Mouse (Mus musculus) neural tube, embryonic 10.5 days (tissue): ENCODE measurements at regions not wholly inside any gene's neighbourhood (a gene's known extent, or its start where the extent isn't known, plus 50 kb on each side); places are given as distances from the start of the nearest gene placed in this dataset.
A peak's percentile ranks its signal among the peaks of the same experiment; 100 is the strongest.

ENCODE experiments used
- DNase-seq: peaks from one replicate; pipeline ENCODE4 v3.0.0-alpha.2; 2017; ENCODE audit warnings: low spot score; ENCODE audit errors: extremely low spot score

GRCm38 (mm10) chr2:179200495-179200894 lies 241.7 kb upstream of the Cdh4 start:
- peak; percentile 76 for DNase-seq

GRCm38 (mm10) chr2:179210164-179210805 lies 231.9 kb upstream of the Cdh4 start:
- no peak for DNase-seq

GRCm38 (mm10) chr2:179216773-179217172 lies 225.5 kb upstream of the Cdh4 start:
- DNase-seq: no peak

GRCm38 (mm10) chr2:179228096-179228495 lies 214.1 kb upstream of the Cdh4 start:
- no peak for DNase-seq

DNA sequence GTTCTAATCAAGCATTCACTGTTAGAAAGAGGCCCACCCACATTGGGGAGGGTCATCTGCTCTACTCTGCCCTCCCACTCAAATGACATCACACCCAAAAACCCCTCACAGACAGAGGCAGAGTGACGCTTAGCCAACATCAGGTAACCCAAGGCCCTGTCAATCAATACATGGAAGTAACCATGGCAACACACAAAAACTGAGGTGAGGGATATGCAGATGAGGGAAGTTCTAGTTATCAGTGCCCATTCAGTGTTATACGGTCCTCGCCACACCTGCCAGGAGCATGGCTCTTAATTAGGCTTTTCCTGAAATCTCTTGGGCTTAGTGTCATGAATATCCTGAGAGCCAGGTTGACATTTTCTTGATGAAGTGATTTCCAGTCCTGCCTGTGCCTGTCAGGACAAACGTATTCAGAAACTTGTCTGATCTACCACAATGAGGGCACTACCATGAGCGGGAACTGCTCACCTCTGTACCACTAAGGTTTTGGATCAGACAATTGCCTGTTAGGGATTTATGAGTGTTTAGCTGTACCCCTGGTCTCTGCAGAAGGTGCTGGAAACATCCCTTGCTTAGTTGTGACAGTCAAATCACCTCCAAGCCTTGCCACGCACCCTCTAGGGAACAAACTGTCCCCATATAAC lies 210.4 kb upstream of the Cdh4 start:
- DNase-seq: no peak

DNA sequence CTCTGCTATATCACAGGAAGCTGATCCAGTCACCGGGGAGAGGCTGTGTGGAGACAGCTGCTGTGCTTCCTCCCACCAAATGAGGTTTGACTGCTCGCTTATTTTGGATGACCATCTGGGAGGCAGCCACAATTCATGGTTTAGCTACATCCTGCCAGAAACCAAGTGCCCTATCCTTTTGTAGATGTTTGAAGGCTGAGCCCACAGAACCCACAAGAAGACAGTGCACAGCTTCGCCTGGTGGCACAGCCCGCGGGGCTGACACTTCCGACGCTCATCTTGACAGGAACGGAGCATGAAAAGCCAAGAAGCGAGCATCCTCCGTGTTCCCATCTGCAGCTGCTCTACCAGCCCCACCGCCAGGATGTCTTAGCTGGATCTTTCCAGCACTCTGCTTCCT lies 204.1 kb upstream of the Cdh4 start:
- no peak for DNase-seq

- no peak for DNase-seq
These were observed 181.3 kb upstream of the Cdh4 start for GRCm38 (mm10) chr2:179260892-179261291.

DNA sequence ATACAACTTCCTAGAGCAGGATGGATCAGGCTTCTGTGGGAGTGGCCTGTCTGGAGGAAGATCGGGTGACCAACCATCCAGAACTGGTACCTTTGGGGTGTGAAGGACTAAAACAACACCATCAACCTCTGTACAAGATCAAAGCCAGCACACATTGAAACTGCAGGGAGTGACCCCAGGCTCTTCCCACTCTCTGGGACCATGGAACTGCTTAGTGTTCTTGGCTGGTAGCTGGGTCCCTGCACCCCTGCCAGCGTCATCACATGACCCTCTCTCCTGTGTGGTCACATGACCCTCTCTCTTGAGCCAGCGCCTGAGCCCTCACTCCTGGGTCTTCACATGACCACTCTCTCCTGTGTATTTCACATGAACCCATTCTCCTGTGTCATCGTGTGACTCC lies 178.3 kb upstream of the Cdh4 start:
- no peak for DNase-seq

DNA sequence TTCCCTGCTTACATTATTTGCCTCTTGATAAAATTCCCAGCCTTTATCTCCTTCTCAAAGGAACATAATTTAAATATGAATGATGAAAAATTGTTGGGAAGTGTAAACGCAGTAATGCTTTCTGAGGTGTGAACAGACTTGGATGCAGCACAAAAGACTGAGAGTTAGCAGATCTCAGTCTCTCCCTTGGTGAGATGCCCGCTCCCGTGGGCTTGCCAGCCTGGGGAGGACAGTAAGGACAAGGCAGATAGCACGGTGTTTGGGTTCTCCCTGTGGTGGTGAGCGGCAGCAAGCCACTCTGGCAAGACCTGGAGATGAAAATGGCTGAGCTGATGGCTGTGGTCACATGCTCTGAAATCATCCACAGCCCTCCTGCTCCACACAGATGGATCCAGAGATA lies 176.8 kb upstream of the Cdh4 start:
- DNase-seq: no peak

DNA sequence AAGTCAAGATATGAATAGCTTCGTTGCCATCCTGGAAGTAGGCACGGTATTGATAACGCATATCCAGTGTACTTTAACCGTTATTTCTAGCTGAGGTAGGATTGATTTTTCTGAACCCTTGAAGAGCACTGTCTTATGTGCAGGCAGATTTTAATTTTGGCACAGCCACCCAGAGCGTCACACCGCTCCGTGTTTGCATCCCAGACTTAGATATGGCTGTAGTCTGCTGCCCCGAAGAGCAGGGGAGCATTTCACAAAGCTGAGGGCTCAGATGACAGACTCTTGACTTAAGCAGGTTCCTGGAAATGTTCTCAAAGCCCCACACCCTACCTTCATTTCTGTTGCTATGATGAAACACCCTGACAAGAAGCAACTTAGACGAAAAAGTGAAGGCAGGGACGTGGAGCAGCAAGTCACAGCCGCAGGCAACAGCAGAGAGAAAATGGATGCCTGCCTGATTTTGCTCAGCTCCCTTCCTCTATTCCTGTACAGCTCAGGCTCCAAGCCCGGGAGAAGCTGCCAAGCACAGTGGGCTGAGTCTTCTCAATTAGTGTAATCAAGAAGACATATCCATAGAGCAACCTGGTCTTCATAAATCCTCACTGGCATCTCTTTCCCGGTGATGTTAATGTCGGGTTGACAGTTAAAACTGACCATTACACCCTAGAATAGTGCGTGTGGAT lies 164.9 kb upstream of the Cdh4 start:
- DNase-seq: no peak

DNA sequence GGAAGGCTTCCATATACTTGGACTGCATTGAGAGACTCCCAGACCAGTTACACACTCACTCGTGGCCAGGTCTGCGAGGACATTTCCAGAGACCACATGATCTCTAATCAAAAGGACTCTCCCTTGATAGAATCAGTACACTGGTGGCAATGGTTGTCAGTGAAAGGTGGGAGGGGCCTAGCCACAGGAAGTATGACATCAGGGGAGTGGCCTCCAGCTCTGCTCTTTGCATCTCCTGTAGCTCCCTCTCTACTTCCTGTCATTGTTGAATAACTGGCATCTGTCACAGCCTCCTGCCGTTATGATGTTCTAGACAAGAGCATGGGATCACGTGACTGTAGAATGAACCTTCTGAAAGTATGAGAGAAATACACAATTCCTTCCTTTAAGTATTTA lies 164.3 kb upstream of the Cdh4 start:
- DNase-seq: no peak

DNA sequence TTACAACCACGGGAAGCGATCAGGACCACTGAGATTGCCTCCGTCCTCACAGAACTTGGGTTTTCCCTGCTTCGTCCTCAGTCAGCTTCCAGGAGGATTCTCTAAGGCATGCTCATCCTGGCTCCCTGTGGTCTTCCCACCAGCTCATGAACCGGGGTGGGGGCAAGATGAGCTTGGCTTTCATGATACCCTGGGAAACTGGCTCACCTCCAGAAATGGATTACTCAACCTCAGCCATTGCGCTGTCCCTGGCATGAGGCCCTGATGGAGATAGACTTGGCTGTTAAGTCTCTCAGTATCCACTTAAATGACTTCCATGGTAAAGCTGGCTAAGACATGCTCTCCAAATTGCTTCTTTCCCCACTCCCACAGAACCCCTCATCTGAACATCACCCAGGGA lies 160.0 kb upstream of the Cdh4 start:
- DNase-seq: no peak

- DNase-seq: no peak
These were observed 151.8 kb upstream of the Cdh4 start for GRCm38 (mm10) chr2:179290394-179290793.

GRCm38 (mm10) chr2:179291046-179291563 lies 151.1 kb upstream of the Cdh4 start:
- DNase-seq: no peak

- no peak for DNase-seq
These were observed 150.3 kb upstream of the Cdh4 start for GRCm38 (mm10) chr2:179291958-179292357.

DNA sequence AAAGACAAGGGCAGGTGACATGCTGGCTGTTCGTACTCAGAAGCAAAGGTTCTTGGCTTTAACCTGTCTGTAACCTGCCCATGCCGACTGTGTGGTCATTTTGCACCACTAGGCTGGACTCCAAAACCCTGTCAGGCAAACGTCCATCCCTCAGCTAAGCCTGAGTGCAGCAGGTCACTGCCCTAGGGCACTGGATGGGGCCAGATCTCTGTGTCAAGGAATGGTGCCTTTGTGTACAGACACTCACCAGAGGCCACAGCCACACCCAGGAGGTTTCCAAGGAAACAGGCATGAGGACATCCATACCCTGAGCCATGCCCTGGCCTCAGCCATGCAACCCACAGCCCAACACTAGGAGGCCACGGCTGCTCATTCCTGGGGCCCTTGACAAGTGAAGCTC lies 149.7 kb upstream of the Cdh4 start:
- DNase-seq: peak; percentile 20

DNA sequence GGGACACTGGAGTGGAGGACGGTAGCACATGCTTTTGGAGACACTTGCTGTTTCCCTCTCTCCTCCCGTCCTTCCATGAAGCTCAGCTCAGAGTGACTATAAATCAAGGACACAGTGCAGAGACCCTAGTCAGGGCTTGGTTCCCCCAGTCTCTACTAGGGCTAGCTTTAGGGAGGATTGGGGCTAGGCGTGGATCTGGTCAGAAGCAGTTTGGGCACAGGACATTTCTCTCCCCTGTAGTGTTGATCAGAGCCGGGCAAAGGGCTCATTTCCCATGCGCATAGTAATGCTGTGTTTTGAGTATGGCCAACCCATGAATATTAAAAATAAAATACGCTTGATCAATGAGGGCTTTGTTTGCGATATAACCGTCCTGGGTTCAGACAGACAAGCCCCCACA lies 149.1 kb upstream of the Cdh4 start:
- no peak for DNase-seq

GRCm38 (mm10) chr2:179297057-179297456 lies 145.2 kb upstream of the Cdh4 start:
- no peak for DNase-seq

DNA sequence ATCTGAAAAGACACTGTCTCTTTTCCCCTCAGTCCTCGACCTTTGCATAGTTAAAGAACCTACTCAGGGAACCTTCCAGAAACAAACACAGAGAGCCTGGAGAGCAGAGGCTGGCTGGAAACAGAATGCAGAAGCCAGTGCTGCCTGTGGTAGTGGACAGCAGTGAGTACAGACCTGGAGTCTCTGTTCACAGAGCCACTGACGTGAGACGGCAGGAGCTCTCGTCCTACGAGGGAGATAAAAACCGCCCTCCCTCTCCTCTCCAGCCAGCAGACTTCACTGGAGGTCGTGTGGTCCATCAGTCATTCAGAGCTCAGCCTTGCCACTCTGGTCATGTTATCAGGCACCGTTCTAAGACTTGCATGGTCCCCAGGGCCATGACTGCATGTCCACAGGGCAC lies 138.5 kb upstream of the Cdh4 start:
- DNase-seq: no peak

GRCm38 (mm10) chr2:179307286-179307931 lies 134.8 kb upstream of the Cdh4 start:
- DNase-seq: peak; percentile 53

- DNase-seq: no peak
These were observed 134.3 kb upstream of the Cdh4 start for GRCm38 (mm10) chr2:179307932-179308303.

DNA sequence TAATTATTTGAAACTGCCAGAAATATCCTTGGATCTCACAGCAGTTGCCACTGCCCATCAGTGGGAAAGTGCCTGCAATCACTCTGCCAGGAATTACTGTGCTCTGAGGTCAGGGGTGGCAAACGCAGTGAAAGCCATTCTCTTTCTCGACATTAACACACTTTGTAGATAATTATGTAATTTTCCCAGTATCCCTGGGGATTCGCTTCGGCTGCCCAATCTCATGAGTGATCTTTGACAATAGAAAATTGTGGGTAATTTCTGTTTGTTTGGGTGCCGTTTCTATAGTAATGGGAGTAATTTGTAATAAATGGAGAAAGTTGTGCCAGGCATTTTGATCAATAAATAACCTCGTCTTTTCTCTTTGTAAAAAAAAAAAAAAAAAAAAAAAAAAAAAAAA lies 124.2 kb upstream of the Cdh4 start:
- no peak for DNase-seq
